Mouse (Mus musculus): ENCODE results near the gene Atp6v0d1.
"Not testable (repeated sequence)": the region's sequence is repeated elsewhere in the genome, so short reads cannot be mapped to it uniquely, and the experiment has no call there.

Gene Atp6v0d1

DNA sequence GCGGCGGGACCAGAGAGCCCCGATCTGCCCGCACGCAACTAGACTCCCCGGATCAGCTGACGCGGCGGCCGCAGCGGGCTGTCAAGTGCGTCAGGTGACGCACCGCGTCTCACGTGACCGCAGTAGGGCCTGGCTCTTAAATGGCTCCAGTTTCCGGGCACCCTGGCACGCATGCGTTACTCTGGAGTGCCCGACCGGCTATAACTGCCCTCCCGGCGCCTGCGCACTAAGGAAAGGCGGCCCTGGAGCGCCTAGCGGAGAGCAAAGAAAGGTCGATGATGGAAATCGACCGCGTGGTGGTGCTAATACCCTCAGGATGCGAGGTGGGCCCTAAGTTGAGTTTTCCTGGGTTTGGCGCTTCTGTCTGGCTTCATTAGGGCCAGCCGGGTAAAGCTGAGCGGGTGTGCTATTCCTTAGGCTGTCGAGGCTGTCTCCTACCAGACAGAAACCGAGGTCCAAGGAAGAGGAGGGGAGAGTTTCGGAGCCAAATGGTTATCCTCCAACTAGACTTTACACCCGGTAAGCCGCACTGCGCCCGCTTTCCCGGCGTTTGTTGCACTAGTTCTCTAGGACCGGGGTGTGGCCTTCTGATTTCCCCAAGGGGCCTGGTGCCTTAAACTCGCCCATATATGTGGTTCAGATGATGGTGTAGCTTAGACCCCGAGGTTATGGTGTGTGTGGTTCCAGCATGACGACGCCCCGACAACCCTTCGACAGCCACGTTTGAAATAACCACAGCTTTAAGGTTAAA lies at the start of gene Atp6v0d1:
Atp6v0d1 (minus strand) TSS at position 96 of the 751 bp plus-strand sequence.
- DNase-seq = peak; percentile 98

DNA sequence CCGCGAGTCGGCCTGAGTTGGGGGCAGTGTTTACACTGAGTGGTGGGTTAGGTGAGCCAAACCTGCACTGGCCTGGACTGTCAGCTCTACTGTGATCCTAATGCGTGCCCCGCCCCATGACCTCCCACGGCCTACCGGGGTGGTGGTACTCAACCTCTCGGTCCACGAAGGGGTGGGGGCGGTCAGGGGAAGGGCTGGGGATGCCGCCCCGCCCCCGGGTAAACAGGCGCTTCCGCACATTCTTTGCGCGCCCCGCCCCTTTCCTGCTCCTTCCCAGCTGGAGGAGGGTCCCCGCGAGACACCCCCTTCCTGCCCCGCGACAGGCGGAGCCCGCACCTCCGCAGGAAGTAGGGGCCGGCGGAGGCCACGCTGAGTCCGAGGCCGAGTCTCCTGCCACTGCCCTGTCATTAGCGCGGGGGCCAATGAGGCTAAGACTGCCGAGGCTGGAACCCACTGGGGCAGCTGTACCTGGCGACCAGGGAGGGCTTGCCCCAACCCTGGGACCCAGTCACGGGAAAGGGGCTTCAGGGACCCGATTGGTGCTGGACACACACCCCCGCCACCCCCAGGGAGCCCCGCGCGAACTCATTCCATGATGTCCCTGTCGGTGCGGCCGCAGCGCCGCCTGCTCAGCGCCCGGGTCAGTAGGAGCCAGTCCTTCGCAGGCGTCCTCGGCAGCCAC lies 48.1 kb upstream of the Atp6v0d1 start:
- no peak for DNase-seq

DNA sequence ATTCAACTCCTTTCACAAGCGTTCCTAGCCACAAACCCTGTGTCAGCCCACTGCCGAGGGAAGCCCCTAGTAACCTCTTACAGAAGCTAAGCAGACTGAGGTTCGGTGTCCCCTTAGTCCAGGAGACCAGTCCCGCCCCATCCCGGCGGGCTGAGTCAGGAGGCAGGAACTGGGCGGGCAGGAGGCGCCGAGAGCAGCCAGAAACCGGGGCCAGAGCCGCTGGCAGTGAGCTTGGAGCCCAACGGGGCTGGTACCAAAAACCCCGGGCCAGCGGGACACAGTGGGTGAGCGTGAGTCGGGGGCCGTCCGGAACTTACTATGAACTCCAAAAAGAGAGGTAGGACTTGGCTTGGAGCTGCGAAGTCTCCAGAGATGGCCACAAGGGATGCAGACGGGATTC lies 47.2 kb upstream of the Atp6v0d1 start:
- DNase-seq = peak; percentile 36

DNA sequence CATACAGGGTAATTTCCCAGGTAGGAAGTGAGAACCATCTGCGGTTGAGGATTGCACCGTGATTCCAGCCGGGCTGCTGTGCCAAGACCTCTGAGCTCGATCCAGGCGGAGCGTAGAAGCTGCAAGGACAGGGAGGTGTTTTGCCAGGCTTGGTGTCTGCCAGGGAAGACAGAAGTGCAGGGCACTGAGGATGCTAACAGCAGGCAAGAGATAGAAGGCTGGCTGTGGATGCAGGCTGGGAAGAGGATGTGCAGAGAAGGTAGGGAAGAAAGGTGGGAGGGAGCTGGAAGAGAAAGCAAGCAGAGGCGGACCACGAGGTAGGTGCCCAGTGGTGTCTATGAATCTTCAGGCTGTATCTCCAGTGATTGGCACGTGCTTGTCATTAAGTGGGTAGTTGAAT lies 46.0 kb upstream of the Atp6v0d1 start:
- DNase-seq = no peak

DNA sequence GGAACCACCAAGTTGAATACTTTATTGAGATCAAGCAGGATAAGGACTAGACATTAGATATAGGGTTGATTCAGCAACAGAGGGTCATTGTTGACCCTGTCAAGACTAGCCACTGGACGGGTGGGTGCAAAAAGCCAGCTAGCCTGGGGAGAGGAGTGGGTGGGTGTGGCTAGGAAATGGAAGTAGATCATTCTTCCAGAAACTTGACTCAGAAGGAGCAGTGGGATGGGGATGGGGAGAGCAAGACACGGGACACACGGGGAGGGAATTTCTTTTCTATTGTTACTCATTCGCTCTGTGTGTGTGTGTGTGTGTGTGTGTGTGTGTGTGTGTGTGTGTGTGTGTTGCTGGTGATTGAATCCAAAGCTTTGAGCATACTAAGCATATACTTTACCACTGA lies 43.9 kb upstream of the Atp6v0d1 start:
- no peak for DNase-seq

DNA sequence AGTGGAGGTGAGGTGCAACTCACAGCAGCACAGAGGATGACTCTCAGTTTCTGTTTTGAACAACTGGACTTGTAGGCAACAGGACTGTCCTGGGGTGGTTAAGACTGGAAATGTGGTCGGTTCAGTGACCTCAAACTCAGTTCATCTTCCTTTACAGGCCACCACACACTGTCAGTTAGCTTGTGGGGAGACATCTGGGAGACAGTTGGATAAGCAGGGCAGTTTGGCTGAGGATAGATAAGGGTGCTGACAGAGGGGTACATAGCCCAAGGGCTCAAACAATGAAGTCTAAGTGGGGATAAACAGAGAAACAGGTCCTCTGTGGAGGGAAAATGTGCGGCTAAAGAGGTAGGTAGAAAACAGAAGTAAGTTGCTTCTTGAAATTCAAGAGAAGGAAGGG lies 43.5 kb upstream of the Atp6v0d1 start:
- no peak for DNase-seq

DNA sequence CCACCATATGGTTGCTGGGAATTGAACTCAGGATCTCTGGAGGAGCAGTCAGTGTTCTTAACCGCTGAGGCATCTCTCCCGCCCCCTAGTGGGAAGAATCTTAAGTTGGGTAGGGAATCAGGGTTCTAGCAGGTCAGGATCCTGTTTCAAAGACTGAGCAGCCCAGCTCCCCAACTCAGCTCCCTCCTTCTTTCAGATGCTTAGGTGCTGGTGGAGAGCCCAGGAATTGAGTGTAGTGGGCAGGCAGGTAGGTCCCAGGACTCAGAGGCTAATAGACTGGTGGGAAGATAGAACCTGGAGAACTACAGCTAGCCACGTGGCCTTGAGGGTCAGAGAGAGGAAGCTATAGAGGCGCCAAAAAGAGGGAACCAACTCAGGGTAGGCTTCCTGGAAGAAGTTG lies 41.8 kb upstream of the Atp6v0d1 start:
- peak; percentile 26 for DNase-seq

DNA sequence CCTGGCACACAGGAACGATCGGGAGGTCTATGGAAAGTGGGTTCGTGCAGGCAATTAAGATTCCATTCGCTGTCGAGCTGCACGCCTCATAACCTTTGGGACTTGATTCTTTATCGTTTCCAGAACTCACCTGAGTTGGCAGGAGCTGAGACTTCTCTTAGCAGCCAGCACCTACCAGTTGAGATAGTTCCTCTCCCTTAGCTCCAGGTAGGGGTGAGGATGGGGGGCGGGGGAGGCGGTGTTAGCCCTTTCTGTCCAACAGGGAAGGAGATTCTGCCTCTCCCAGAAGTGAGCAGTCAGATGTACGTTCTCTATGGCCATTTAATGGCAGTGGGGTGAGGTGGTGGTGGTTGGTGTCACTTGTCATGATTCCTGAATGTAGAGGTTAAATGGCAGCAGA lies 41.2 kb upstream of the Atp6v0d1 start:
- DNase-seq = no peak

DNA sequence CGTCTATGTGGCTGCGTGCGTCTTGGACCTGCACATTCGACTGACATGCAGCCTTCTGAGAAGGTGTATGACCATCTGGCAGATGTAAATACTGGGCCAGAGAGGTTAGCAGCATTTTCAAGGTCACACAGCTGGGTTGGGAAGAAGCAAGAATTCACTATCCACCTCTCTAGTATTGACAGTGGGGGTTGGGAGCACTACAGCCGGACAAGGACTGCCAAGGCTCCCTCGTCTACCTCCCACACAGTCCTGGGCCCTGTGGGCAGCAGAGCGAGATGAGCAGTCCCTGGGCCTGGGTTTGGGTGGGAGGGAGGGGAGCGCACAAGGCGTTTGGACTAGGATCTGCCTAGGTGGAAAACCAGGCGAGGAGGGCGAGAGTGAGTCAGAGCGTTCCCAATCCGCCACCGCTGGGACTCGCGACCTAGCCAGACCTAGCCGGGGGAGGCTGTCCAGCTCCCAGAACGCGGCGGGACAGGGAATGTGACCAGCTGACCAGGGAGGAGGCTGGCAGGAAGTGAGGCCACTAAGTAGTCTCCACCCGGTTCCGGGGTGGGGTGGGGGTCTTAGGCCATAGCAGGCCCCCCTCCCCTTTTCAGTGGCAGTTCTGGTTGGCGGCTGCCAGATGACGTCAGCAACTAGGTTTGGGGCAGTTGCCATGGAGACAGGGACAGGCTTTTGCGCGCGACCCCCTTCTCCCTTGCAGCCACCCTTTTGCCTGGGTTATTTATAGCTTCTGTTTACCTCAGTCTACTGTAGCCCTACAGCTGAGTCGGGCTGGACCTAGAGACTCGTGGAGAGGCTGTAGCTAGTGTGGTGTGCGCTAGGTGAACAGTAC lies 40.6 kb upstream of the Atp6v0d1 start:
- DNase-seq = peak; percentile 80

DNA sequence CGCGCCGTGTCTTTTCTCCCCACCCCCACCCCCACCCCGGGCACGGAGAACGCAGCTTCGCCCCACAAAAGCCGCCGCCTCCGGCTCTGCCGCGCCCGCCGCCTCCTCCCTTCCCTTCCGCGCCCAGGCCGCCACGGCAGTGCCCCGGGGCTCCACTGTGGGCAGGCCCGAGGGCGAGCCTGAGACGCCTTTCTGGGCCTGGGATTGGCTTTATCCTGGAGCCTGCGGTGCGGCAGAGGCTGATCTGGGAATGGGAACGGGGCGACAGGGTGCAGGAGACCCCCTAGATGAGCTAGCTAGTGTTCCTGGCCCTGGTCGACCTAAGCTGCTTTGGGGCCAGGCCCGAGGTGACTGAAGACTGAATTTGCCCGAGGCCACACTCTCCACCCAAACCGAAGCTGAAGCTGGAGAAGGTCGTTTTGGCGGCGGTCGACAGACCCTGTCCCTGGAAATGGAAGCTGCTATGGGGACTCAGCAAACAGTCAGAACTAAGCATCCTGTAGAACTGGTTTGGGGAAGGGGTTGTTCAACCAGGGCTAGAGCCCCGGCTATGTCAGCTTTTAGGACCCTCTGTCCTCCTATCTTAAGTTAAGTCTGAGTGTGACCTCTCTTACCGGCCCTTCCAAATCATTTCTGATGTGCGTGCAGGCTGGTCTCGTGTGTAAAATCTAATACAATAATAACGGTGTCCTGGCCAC lies 39.8 kb upstream of the Atp6v0d1 start:
- DNase-seq = peak; percentile 52

DNA sequence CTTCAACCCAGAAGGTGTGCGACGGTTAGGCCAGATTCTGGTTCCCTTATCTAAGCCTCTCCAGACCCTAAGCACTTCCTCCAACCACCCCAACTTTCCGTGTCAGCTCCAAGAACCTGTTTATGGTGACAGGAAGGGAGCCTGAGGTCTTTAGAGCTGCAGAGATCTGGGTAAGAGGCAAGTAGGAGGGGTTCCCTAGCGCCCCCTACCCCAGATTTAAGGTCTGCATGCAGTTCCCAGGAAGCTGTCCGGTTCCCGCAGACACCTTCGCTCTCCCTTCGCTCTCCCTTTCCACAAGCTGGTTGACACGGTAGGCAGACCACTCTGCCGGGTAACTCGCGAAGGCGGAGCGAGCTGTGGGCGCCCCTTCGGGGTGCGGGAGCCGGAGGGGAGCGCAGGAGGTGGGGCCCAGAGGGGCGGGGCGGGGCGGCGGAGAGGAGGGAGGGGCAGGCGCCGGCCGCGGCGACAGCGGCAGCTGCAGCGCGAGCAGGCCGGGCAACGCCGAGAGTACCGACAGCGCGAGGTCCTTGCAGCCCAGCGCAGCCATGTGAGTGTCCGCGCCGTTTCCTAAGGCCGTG lies 39.0 kb upstream of the Atp6v0d1 start, which contains the start of gene Ripor1:
Ripor1 (plus strand) TSS at position 452 of the 578 bp plus-strand sequence.
- peak; percentile 82 for DNase-seq

DNA sequence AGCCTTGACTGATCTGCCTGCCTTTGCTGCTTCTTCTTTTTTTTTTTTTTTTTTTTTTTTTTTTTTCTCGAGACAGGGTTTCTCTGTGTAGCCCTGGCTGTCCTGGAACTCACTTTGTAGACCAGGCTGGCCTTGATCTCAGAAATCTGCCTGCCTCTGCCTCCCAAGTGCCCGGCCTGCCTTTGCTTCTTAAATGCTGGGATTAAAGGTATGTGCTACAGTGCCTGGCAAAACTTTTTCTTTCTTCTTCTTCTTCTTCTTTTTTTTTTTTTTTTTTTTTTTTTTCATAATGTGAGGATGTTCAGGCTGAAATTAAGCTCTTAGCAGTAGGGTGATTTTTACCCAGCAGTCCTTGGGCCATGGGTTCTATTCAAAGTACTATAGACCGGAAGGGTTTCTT lies 36.7 kb upstream of the Atp6v0d1 start:
- not testable (repeated sequence) for DNase-seq

DNA sequence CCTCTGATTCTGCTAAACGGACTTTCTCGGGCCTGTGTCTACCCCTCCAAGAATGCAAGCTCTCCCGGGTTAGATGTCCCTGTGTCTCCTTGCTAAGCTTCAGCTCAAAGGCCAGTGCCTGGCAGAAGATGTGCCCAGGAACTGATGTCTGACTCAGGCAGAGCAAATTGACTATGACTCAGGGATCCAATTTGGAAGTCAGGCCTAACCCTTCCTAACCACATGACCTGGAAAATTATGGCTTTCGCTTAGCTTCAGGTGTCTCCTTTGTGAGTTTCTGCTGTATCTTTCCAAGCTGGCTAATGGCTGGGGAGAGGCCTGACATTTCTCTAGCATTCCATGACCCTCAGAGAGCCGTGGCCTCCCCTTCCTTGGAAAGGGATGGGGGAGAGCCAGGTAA lies 35.5 kb upstream of the Atp6v0d1 start:
- DNase-seq = no peak

DNA sequence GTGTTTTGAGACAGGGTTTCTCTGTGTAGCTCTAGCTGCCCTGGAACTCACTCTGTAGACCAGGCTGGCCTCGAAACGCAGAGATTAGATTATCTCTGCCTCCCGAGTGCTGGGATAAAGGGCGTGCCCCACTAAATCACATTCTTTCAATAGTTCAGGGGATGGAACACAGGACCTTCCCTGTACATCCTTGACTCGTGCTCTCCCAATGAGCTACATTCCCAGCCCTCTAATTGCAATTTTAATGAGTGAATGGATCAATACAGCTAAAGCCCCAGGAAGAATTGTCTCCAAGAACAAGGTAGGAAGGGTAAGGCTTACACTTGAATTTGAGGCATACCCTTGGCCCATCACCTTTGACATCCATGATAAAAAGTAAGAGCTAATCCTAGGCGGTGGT lies 32.9 kb upstream of the Atp6v0d1 start:
- DNase-seq = no peak

DNA sequence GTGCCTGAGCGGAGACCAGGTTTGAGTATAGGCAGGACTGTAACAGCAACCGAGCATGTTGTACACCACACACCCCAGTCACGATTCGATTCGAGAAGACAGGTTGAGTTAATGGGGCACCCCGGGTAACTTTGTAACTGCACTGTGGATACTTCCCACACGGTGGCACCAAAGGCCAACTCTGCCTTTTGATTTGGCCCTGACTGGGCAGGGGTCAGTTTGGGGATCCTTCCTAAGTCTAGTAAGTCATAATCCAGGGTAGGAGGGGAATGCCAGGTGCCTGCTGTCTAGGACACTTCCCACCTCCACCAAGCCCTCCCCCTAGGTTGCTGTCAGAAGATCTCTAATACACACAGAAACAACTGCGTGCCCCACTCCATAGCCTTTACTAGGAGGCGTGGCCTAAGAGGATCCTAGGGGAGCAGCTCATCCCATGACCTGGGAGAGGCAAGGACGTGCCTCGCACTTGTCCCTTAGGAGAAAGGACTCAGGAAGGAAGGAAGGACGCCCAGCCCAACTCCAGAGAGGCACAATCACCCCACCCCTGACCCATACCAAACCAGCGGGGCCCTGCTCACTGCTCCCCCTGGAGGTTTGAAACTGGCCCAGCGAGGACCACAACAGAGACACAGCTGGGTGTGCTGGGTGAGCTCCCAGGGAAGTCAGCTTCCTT lies 30.7 kb upstream of the Atp6v0d1 start:
- peak; percentile 14 for DNase-seq

DNA sequence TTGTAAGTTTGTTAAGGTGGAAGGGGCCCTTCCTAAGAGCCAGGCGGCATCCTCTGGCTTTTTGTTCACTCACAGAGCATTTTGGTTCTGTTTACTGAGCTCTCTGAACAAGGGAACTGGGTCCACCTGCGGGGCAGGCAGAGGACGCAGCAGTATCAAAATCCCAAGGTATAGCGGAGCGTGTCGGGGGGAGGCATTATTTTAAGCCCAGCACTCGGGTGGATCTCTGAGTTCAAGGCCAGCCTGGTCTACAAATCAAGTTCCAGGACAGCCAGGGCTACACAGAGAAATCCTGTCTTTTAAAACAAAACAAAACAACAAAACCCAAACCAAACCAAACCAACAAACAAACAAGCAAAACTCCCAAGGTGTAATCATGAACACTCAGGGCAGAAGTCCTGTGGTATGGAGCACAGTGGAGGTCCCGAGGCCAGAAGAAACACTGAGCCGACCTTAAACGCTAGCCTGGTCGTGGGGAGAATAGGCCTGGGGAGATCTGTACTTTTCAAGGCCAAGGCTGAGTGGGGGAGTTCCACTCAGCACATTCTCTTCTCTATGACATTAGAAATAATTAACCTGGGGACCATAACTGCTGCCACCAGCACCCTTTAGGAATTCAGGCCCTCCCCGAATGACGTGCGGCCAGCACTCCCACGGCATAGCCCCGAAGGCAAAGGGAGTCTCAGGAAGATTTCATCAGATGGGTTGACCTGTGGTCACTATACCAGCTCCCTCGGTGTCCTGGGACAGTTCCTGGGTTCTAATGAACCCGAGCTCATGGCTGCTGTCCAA lies 28.8 kb upstream of the Atp6v0d1 start:
- no peak for DNase-seq

DNA sequence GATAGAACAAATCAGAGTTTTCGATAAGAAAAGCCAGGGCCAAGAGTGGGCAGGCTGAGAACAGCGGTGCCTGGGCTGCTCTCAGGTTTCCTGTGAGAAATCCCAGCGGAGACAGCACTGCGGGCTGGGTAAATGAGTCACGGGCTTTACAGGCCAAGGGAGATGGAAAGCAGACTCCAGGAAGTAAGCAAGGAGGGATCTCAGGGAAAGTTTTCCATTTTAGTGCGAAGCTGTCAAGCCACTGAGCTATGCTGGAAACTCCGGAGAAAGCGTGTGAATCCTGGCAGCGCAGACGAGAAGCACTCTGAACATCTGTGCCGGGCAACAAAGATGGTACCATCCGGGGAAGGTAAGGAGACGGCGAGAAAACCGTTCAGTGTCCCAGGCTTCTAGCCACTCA lies 28.0 kb upstream of the Atp6v0d1 start:
- DNase-seq = no peak

DNA sequence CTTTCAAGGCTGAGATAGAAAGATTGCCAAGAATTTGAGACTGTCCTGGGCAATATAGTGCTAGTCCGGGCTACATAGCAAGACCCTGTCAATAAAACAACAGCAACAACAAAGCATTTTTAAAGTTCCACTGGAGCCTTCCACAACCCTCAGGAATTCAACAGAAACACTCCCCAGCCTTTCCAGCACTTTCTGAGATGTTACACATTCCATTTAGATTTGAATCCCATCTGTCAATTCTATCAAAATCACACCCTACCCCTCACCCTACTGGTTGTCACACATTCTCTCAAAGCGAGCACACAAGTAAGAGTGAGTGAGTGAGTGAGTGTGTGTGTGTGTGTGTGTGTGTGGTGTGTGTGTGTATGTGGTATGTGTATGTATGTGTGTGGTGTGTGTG lies 26.6 kb upstream of the Atp6v0d1 start:
- DNase-seq = no peak

DNA sequence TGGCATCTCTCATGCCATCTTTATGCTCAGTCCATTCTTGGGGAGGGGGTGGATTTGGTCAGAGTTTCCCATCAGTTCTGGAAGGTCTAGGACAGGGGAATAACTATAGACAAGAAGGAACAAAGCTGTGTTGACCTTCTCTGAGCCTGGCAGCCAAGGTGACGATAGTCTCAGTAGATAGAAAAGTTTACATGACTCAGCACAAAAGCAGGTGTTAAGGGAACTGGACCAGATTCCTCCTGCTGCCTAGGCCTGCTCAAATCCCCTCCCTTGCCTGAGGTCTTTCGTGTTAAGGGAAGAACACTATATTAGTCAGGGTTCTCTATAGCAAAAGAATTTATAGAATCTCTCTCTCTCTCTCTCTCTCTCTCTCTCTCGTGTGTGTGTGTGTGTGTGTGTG lies 13.9 kb upstream of the Atp6v0d1 start:
- DNase-seq = no peak

DNA sequence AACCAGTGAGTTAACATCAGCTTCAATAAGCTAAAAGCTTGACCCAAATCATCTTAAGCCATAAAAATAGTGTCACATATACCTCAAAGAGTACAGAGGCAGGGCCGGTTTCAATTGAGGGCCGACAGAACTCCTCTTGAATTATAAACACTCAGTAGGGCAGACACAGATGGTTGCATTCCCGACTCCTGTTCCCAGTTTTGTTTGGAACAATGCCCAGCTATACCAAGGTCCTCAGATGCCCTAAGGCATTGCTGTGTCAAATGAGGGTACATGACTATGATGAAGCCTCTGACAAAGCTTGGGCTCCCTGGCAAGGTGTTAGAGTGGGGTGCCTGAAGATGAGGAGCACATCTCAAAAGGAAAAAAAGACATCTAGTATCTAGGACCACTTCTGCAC lies 9.7 kb upstream of the Atp6v0d1 start:
- no peak for DNase-seq

DNA sequence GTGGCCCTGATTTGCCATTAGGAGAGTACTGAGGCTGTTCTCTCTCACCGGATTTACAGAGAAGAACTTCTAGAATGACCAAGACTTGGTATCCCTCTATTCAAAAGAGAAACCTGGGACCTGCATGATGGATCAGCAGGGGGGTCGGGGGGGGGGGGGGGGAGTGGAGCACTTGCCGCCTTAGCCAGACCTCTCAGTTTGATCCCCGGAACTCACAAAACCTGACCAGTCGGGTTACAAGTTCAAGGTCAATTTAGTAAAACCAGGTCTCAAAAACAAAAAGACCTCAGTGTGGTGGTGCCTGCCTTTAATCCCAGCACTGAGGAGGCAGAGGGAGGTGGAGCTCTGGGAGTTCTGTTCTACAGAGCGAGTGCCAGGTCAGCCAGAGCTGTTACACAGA lies 8.9 kb upstream of the Atp6v0d1 start:
- no peak for DNase-seq
